Mouse (Mus musculus) stomach, postnatal 0 days (tissue): ENCODE measurements around the gene Rpl32. TPM values are rescaled to one million over a fixed set of nuclear protein-coding genes. Genes with fewer than 3 reads are reported as not detected.

Experiments
- ATAC-seq: fragments of 200-750 bp; cut with Nextera tagmentation; 2 replicates; pipeline ENCODE4 v1.8.0; 2017; ENCODE audit not compliant: low FRiP score, low TSS enrichment
- DNase-seq: peaks from one replicate; pipeline ENCODE4 v3.0.0-alpha.2; 2016; ENCODE audit warnings: low spot score
- H3K27ac ChIP-seq: fragments of 300-500 bp; sonication (generic); replicated peaks from 2 replicates; pipeline ENCODE4 v1.5.1; 2014; ENCODE audit warnings: mild to moderate bottlenecking, control low read depth
- H3K27me3 ChIP-seq: fragments of 300-500 bp; sonication (generic); 2 replicates; pipeline ENCODE4 v1.6.1; 2014; ENCODE audit warnings: low read length; ENCODE audit not compliant: control insufficient read depth, insufficient read depth
- H3K36me3 ChIP-seq: fragments of 300-500 bp; sonication (generic); 2 replicates; pipeline ENCODE4 v1.6.1; 2014; ENCODE audit warnings: low read length, mixed read lengths; ENCODE audit not compliant: control insufficient read depth, insufficient read depth
- H3K4me1 ChIP-seq: fragments of 300-500 bp; sonication (generic); replicated peaks from 2 replicates; pipeline ENCODE4 v1.6.1; 2014; ENCODE audit warnings: antibody characterized with exemption; ENCODE audit not compliant: control insufficient read depth, insufficient read depth
- H3K4me2 ChIP-seq: fragments of 300-500 bp; sonication (generic); replicated peaks from 2 replicates; pipeline ENCODE4 v1.6.1; 2014; ENCODE audit warnings: low read depth, mild to moderate bottlenecking, control low read depth, moderate library complexity
- H3K4me3 ChIP-seq: fragments of 300-500 bp; sonication (generic); 2 replicates; pipeline ENCODE4 v1.5.1; 2014; ENCODE audit warnings: low read depth, low read length, control low read depth
- H3K9ac ChIP-seq: fragments of 300-500 bp; sonication (generic); 2 replicates; pipeline ENCODE4 v1.6.1; 2014; ENCODE audit warnings: mild to moderate bottlenecking, low read length, control low read depth, mixed read lengths
- H3K9me3 ChIP-seq: fragments of 300-500 bp; sonication (generic); 2 replicates; pipeline ENCODE4 v1.6.1; 2016; ENCODE audit warnings: low read length; ENCODE audit not compliant: control insufficient read depth
- CTCF ChIP-seq: IDR thresholded peaks from 2 replicates; pipeline ENCODE4 v1.5.1; 2016; ENCODE audit warnings: antibody characterized with exemption, low read depth, mild to moderate bottlenecking, moderate library complexity
- EP300 ChIP-seq: optimal IDR thresholded peaks from 2 replicates; pipeline ENCODE3; 2016; ENCODE audit warnings: antibody characterized with exemption
- WGBS: fragments of 180-500 bp; shearing (Covaris S2); extraction: QIAGEN DNeasy Blood & Tissue Kit; methylation state at CpG from one replicate; pipeline ENCODE4 v1.1.7; 2014; 5-methylcytosine and 5-hydroxymethylcytosine counted together
- polyA plus RNA-seq: library from polyadenylated mRNA; unstranded; fragments of >200 nt; fragmentation: Nextera tagmentation; extraction: Ambion mirVana; gene quantifications from 2 replicates; pipeline ENCODE4 v1.2.1, GENCODE M21; 2015

Gene Rpl32
- polyA plus RNA-seq, 1 experiment from 2014 or later = 2,431 TPM

GRCm38 (mm10) chr6:115853091-115853813, 44.7 kb upstream of the Rpl32 start, which contains the start of the genes Mbd4 and Ift122:
Mbd4 (minus strand) TSS chr6:115853371.
Ift122 (plus strand) TSS chr6:115853470.
- Histone ChIP-seq H3K4me1 (no peaks in the 10 kb centered on the region), H3K9ac (peak within 1 kb of the TSS; percentile 61)

DNA sequence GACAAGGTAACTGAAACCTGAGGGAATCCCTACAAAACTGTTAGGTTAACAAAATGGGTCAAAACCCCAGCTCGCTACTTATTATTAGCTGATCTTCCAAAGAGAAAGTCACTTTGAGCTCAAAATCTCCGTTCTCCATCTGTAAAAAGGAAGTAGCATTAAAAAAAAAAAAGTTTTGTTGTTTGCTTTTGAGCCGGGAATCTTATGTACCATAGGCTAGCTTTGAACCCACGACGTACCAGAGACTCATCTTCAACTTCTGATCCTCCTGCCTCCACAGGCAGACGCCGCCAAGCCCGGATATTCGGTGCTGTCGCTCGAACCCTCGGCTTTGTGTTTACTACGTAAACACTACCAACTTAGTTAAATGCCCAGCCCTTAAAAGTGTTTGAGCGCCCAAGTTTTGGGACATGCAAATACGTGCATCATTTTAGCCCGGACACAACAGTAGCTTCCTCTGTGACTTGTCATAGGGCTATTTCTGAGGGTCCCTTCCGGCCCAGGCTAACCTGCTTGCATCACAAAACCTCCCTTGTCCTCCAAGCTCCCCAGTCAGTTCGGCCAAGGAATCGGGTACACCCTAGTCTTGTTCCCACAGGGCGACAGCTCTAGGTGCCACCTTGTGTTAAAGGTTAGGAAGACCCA, 44.0 kb upstream of the Rpl32 start:
- H3K4me2 ChIP-seq = peak overlapping the region; percentile 50
- no peaks in the 10 kb centered on the region for H3K4me1 ChIP-seq
- no peak; the same call in 1 of the 2 replicates for ATAC-seq
- no peak for TF ChIP-seq EP300
- no peak for TF ChIP-seq CTCF
- no peak for DNase-seq
- H3K9ac ChIP-seq = peak overlapping the region; percentile 61
- peak overlapping the region; percentile 57 for H3K4me3 ChIP-seq
- no peaks in the 10 kb centered on the region for H3K9me3 ChIP-seq
- no peaks in the 10 kb centered on the region for H3K27me3 ChIP-seq
- 4% methylated on average over 20 of the region's 20 CpGs for WGBS
- H3K36me3 ChIP-seq = no peaks in the 10 kb centered on the region
- H3K27ac ChIP-seq = peak overlapping the region; percentile 86

More at GRCm38 (mm10) chr6:115853091-115853813, 44.7 kb upstream of the Rpl32 start, which contains the start of the genes Mbd4 and Ift122:
- under 1% methylated on average over 51 of the region's 51 CpGs for WGBS
- H3K27ac ChIP-seq = peak within 1 kb of the TSS; percentile 86
- DNase-seq = peak; percentile 99
- TF ChIP-seq CTCF (peak; percentile 74), EP300 (no peak)
- H3K27me3 ChIP-seq = no peaks in the 10 kb centered on the region
- no peaks in the 10 kb centered on the region for H3K9me3 ChIP-seq
- H3K36me3 ChIP-seq = no peaks in the 10 kb centered on the region
- peak; percentile 98 for ATAC-seq
- peak within 1 kb of the TSS; percentile 60 for H3K4me2 ChIP-seq
- peak within 1 kb of the TSS; percentile 57 for H3K4me3 ChIP-seq

GRCm38 (mm10) chr6:115848598-115849304, 40.2 kb upstream of the Rpl32 start:
- Histone ChIP-seq H3K27ac (no peak overlapping the region), H3K36me3 (no peaks in the 10 kb centered on the region), H3K4me3 (no peak overlapping the region), H3K9ac (no peak overlapping the region), H3K4me2 (no peak overlapping the region), H3K4me1 (no peaks in the 10 kb centered on the region), H3K27me3 (no peaks in the 10 kb centered on the region), H3K9me3 (no peaks in the 10 kb centered on the region)
- DNase-seq = no peak
- WGBS = 91% methylated on average over 10 of the region's 10 CpGs
- no peak for ATAC-seq
- TF ChIP-seq EP300 = no peak

- H3K4me2 ChIP-seq = no peak overlapping the region
- H3K4me3 ChIP-seq = no peak overlapping the region
- WGBS = 51% methylated on average over 5 of the region's 8 CpGs
- no peaks in the 10 kb centered on the region for H3K4me1 ChIP-seq
- H3K9me3 ChIP-seq = no peaks in the 10 kb centered on the region
- DNase-seq = peak; percentile 66
- no peaks in the 10 kb centered on the region; the same call in 1 of the 2 replicates for H3K36me3 ChIP-seq
- H3K27ac ChIP-seq = no peak overlapping the region
- H3K27me3 ChIP-seq = no peaks in the 10 kb centered on the region
- peak; percentile 81 for TF ChIP-seq CTCF
- no peak for TF ChIP-seq EP300
- ATAC-seq = peak; percentile 73
- H3K9ac ChIP-seq = no peak overlapping the region
These were observed 38.3 kb upstream of the Rpl32 start for GRCm38 (mm10) chr6:115846640-115847411.

DNA sequence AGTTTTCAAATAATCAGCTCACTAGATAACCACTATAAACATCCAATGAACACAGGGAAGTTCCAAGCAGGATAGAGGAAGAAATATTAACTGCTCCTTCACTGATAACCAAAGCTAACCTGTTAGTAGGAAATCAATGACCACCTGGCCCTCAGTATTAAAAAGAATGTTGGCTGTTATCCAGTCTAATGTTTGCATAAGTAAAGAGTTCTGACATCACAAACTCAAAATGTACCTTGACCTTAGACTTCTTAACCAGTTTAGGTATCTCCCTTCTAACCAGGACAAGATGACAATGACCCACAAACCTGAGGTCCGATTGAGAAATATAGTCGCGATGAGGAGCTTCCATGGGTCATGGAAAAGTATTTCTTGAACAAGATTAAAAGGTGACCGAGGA, 36.5 kb upstream of the Rpl32 start:
- H3K36me3 ChIP-seq = no peaks in the 10 kb centered on the region; the same call in 1 of the 2 replicates
- H3K4me2 ChIP-seq = no peak overlapping the region
- no peak overlapping the region for H3K27ac ChIP-seq
- H3K4me3 ChIP-seq = no peak overlapping the region
- DNase-seq = no peak
- H3K4me1 ChIP-seq = no peaks in the 10 kb centered on the region
- no peak overlapping the region; the same call in 1 of the 2 replicates for H3K9ac ChIP-seq
- H3K9me3 ChIP-seq = no peaks in the 10 kb centered on the region
- no peak for TF ChIP-seq CTCF
- TF ChIP-seq EP300 = no peak
- ATAC-seq = no peak
- no peaks in the 10 kb centered on the region for H3K27me3 ChIP-seq
- WGBS = 90% methylated on average over 4 of the region's 4 CpGs
